Mouse (Mus musculus) embryo, embryonic 11 days (tissue): Measurements from ENCODE around the gene Mien1.
A peak's percentile ranks its signal among the peaks of the same experiment; 100 is the strongest.

ENCODE experiments used
- DNase-seq: peaks from one replicate; pipeline ENCODE4 v3.0.0-alpha.2; 2015

The Mien1 gene

DNA sequence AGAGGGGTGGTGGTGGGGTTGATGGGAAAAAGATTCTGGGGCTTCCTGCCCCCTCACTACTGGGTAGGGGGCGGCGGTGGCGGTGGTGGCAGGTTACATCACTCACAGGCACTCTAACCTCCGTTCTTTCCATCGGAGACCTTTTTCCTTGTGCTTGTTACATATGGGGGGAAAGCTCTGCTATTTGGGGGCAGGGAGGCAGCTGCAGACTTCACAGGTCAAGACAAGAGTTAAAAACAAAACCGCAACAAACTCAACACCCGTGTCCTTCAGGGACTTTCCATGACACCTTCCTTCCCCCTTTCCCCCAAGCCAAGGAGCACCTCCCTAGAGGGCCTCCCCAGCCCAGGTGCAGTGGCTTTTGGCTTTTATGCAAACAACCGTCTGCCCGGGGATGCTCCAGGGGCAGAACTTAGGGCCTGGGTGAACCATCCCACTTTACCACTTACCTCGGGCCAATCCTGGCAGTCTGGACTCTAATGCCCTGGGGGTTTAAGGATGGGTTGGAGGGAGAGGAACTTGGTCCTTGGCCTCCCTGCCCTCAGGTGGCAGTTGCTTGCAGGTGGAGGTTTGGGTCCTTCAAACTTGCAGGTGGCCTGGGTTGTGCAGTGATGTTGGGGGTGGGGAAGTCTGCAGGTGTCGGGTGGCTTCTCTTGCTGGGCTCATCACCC lies 20.4 kb upstream of the Mien1 start:
- no peak for DNase-seq

DNA sequence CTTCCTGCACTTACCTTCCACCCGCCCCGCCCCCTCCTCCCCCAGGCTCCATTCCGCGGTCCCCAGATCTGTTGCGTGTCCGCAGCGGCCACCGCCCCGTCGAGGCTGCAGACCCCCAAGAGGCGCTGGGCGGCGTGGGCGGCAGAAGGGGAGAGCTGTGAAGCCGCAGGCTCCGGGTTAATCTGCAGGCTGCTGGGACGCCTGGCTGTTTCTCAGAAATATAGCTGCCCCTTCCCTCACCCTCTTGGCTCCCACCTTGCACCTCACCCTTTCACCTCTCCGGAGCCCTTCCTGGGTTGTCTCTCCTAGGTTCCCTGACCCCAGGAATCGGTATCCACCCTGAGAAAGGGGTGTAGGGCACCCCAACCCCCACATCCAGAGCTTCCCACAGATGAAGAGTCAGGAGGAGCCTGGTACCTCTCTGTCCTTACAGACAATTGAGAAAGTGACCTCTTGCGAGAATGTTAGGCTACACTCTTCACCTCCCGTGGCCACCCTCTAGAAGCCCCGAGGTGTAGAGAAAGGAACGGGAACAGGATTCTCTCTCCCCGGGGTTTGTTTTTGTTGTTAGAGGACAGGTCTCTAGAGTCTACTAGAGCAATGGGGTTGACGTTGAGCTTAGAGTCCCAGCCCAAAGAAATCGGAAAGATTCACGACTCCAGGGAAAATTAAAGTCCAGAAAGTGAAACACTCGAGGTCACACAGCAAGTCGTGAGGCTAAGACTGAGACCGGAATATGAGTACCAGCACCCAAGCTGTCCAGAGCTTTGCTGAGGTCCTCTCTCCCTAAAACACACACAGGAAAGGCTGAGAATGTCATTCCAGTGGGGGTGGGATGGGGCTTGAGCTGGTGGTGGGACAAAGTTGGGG lies 19.6 kb upstream of the Mien1 start:
- DNase-seq, result peak; percentile 43

DNA sequence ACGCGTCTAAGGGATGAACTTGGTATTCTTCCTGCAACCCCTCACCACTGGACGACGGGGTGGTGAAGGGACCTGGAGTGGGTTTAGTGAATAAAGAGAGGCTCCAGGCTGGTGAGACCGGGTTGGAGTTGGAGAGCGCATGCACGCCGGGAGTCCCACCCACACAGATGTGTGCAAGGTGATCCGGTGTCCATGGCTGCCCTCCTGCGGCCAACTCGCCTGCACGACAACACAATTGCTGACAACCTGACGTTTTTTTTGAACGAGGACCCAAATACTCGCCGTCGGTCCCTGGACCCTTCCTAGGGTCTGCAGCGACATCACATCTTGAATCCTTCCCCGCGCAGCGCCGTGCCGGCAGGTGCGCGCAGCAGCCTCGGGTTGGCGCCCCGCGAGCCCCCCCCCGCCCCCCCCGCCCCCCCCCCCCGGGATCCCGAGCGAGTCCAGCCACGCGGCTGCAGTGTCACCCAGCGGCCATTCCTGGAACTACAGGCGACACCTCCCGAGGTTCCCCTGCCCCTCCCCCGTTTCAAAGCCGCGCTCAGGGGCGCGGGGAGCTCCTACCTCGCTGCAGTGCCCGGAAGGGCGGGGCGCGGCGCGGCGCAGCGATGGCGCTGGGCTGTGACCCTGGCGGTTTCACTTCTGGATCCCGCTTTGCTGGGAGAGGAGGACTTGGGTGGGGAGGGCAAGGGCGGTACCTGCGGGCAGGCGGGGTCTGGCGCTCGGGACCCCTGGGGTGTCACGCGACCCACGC lies 18.8 kb upstream of the Mien1 start:
- peak; percentile 91 for DNase-seq

DNA sequence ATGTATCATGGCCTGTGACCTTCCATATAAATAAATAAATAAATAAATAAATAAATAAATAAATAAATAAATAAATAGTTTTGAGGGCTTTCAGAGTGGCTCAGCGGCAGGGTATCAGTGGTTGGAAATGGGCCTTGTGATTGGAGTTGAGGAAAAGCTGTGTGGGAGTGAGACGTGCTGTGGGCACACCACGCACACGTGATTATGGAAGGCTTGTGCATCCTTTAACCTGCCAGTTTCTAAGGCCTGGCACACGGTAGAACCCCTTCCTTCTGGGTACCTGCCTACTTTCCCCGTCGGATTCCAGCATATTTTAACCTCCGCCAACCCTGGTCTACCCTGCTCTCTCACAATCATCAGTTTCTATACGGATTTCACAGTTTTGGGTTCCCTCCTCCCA lies 18.2 kb upstream of the Mien1 start:
- DNase-seq, result no peak

DNA sequence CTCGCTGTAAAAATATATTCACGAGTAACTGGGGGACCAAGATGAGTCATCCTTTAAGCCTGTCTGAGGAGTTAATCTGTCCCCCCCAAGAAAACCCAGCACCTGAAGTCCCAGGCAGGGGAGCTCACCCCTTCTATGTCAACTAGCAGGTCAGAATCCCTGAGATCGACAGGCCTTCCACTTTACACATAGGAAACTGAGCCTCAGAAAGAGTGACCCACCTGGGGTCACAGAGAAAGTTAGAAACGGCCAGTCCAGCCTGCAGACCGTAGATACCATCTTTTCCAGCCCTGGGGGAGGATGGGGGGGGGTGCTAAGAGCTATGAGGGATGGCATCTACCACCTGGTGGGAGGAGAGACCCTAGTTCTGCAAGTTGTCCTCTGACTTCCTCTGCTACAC lies 17.8 kb upstream of the Mien1 start:
- no peak for DNase-seq

DNA sequence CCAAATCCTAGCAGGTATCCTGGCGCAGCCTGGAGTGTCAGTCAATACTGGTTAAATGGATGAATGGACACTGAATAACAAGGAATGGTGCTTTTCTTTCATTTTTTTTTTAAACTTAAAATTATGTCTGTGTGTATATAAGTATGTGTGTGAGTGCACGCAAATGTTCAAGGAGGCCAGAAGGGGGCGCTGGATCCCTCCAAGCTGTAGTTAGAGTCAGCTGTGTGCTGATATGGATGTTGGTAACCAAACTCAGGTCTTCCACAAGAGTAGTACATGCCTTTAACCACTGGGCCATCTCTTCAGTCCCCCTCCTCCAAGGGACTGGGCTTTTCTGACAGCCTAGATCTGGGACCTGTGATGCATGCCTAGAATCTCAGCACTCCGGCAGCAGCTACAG lies 16.7 kb upstream of the Mien1 start:
- no peak for DNase-seq

DNA sequence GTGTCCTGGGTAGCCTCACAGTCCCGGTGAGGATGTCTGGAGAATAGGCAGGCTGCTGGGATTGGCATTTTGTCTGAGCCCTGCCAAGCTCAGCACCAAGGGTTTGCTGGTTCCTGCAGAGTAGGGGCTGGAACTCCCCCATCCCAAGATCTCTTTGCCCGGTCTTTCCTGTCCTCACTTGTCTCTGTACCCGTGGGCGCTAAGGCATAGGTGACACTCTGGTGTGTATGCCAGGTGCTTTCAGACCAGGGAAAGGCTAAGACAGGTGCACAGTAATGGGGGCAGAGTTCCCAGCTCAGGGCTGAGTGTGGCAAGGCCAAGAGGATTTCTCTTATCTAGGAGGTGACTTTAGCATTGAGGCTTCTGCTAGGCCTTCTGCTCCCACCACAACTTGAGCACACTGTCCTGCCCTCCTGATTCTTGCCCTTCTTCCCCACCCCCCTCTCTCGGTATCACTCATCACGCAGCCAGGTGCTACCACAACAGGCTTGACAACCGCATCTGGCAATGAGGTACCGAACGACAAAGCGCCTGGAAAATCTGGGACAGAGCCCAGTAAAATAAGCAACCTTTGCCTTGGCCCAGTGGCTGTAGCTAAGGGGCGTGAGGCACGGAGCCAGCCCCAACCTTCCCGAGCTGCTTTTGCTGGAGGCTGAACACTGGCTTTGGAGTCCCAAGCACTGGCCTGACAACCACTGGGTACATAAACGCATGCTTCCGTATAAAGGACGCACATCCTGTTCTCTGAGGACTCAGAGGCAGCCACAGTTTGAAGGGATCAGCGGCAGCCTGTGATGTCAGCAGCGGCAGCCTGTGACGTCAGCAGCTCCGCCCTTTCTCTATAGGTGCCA lies 11.4 kb upstream of the Mien1 start:
- no peak for DNase-seq

DNA sequence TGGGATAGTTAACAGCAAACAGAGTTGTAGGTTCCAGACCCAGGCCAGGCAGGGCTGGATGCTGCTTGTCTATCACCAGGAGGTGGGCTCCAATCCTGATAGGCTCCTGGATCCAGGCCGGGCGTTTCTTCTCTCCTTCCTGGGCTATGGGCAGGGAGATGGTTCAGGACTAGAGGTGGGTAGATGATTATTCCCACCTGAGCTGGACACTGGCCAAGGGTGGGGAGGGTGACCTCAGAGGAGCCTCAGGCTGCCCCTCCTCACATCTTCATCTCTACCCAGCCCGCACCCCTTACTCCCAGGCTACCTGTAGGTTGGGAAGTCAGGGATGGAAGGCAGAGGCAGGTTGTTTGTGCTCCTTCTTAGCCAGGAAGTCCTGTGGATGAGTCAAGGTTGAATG lies 10.6 kb upstream of the Mien1 start:
- no peak for DNase-seq

DNA sequence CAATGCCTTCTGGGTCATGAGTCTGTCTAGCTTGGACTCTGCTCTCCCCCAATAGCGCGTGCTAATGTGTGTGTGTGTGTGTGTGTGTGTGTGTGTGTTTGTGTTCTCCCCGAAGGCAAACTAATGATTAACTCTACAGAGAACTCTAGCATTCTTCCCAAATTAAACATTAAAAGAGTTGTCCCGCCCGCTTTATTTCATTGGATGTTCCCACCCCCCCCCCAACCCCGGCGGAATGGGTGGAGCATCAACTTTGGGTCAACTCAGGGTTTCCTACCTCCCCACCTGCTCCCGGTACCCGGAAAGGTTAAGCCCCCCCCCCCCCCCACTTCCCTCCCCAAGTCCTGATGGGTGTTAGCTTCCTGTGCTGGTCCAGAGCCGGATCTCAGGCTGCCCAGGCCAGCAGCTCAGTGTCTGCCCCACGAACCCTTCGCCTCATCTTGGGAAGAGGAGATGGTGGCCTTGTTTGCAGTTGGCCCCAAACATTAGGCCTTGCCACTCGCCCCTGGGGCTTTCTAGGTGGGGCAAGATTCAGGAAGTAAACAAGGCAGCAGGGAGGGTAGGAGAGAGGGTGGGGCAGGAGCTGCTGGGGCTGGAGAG lies 9.5 kb upstream of the Mien1 start:
- DNase-seq, result no peak

DNA sequence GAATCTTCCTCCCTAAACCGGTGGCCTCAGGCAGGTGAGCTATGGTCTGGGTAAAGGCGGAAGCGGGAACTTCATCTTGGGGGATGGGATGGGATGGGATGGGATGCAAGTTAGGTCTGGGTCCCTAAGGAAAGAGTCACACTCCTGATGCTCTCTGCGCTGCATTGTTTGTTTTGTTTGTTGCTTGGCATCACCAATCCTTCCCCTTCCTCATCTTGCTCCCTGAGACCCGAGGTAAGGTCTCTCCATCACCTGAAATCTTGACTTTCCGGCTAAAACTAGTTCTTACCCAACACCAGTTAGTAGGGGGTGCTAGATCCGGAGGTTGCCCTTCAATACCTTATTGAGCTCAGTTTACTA lies 8.7 kb upstream of the Mien1 start:
- DNase-seq, result no peak

DNA sequence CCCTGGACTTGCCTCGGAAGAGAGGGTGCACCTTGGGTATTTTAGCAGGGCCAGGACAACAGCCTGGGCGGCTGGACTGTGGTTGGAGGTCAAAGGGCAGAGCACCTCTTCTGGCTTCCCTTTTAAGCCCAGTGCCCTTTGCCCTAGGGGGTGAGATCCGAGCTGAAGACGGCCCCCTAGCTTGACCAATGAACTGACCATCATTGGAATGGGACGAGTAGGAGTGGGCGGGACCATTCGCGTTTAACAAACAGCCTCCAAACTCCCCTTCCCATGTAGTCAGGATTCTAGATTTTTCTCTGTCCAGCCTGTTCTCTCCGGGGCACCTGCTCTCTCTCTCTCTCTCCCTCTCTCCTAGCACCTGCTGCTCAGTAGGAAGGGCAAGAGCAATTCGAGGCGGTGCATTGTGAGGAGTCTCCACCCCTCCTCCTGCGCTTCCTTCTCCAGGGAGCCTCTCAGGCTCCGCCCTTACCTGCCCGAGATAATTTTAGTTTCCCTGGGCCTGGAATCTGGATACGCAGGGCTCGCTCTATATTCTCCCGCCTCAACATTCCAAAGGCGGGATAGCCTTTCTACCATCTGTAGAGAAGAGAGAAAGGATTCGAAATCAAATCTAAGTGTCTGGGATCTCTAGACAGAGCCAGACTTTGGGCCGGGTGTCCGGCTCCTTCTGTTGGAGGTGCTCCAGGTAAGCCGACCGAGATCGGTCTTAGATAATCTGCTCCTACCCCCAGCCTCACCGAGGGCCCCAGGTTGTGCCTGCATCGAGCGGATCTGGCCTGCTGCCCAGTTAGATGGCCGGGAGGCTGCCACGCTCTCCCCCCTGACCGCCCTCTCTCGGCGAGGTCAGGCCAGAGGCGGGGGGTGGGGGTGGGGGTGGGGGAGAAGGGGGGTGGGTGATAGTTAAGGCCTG lies 8.0 kb upstream of the Mien1 start:
- DNase-seq, result peak; percentile 40

DNA sequence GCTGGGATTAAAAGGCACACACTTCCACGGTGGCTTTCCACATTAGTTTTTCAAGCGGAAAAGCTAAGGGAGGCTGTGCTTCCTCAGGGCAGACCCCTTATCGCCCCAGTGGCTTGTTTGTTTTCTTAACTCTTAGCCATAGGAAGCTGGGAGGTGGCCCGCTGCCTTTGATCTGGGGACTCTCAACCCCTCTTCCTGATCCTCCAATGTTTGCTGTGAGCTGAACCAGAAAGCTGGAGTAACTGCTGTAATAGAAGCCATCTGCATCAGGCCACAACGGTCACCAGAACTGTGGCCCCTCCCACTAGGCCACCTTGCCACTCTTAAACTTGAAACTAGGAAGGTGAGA lies 7.4 kb upstream of the Mien1 start, which contains the start of gene Grb7:
Gene Grb7, plus strand, starts transcription at position 182 of the 349 bp plus-strand sequence.
- DNase-seq, result no peak

DNA sequence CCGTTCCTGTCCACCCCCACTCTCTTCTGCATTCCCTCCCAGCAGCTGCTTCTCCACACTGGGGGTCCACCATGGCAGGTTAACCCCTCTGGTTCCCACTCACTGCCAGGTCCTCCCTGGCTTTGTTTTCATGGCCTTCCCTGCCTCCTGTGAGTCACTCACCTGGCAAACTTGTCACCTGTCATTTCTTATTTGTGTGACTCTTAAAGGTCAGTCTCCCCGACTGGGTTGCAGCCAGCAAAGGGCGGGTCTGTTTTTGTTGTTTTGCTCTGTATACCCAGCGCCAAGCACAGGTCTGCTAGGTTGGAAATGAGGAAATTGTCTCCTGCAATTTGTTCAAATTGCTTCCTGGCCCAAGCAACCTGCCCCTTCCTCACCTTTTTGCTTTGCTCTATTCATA lies 6.9 kb upstream of the Mien1 start:
- no peak for DNase-seq

DNA sequence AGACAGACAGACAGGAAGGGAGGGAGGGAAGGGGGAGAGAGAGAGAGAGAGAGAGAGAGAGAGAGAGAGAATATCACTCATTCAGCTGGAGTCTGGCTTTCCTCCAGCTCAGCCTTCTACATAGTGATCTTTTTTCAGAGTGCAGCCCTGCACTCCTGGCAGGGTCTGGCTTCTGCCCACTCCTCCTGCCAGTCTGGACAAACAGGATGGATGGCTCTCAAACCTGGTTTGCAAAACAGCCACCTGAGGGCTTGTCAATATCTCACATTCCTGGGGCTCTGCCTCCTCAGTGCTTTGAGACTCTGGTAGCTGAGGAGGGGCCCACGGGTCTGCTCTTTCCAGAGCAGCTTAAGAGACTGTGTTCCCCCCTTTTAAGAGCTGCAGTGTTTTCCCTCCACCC lies 6.4 kb upstream of the Mien1 start:
- DNase-seq, result no peak

DNA sequence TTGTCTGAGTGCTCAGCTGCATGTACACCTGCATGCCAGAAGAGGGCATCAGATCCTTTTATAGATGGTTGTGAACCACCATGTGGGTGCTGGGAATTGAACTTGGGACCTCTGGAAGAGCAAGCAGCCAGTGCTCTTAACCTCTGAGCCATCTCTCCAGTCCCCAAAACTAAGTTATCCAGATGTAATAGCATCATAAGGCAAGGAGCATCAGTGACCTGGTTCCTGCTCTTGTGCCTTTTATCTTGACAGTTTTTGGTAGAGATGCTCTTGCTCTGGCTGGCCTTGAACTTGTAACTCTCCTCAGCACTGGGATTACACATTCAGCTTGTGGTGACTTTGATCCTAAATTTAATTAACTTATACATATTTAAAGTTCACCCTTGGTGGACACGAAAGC lies 4.9 kb upstream of the Mien1 start:
- no peak for DNase-seq

DNA sequence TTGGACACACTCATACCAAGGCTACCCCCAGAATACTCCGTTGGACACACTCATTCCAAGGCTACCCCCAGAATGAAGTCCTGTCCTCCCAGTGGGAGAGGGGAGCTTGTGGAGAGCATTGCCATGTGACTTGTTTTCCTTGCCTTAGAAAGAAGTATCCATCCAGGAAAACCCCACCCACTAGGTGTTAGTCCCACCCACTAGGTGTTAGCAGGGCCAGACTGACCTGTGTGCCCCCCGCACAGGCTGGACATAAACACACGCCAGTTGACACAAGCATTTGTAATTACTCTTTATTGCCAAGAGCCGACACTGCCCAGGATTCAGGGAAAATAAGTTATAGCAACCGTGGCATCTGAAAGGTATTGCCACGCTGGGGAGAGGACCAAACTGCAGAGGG lies 1.4 kb downstream of the Mien1 start:
- no peak for DNase-seq

DNA sequence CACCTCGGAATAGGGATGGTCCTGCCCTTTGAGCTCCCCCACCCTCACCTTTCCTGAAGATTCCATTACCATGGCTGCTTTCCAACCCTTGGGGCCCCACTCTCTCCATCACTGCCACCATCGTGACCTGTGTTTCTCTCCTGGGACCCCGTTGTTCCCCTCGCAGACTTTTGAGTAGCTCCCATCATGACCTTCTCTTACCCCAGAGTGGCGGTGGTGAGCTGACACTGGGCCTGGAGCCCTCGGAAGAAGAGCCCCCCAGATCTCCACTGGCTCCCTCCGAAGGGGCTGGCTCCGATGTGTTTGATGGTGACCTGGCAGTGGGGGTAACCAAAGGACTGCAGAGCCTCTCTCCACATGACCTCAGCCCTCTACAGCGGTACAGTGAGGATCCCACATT lies 3.1 kb downstream of the Mien1 start:
- no peak for DNase-seq

DNA sequence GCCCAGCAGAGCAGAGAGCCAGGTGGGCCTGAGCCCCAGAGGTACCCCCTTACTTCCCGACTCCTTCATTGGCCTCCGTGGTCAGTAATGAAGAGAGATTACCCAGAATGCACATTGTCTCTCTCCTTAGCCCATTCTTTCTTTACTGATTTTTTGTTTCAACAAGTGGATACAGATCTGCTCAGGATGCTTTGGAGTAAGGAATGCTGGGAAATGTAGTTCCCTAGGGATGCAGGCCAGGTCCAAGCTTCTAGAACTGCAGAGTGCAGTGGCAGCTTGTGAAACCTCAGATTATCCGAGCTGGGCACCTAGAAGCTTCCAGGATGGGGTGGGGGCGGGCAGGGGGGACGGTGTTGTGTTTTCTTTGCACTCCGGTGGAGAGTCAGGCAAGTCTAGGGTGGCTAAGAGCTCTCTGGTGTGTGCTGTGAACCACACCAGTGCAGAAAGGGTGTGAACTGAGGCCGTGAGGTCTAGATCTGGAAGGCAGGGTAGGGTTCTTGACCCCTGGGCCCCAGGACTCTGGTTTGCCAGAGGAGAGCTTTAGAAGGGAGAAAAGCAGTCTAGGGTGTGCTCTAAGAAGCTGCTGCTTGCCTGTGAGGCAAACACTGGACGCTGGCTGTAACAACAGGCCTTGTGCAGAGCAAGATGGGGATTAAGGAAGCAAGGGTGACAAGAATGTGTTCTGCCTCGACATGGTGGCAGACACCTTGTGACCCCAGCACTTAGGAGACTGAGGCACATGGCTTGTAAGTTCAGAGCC lies 6.9 kb downstream of the Mien1 start:
- DNase-seq, result no peak

DNA sequence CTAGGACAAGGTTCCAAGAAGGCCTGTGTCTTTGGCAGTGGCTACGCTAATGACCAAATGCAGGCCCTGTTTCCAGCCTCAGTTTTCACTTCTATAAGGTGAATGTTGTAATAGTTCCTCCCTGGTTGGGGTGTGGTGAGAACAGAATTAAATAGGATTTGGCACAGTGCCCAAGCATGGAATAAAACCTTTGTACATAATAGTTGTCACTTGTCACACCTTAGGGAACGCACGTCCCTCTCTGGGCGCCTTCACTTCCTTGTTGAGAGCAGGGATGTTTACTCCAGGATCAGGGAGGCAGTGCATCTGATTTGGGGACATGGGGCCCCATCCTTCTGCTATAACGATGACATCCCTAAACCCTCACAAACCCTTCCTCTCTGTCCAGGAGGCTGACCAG lies 10.4 kb downstream of the Mien1 start:
- DNase-seq, result no peak

DNA sequence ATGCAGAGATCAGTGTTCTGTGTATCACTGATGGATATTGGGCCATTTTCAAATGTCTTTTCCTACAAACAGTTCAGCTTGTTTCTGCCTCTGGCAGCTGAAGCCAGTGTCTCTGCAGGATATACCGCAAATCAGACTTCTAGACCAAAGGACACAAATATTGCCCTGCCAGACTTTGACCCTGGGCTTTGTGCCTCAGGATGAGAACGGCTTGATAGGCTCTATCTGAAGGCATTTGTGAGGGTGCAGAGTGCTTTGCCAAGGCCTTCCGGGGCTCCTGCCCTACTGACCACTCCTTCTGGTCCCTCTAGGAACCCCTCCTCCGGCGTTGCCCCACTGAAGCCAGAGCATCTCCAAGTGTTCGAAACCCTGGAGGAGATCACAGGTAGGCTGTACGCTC lies 12.2 kb downstream of the Mien1 start:
- DNase-seq, result no peak
